Mouse (Mus musculus): Measurements from ENCODE around the gene Qtrt1. TPM values are rescaled to one million over a fixed set of nuclear protein-coding genes. Genes with fewer than 3 reads are reported as not detected.

Qtrt1 gene
- total and polyA plus RNA-seq, 2 experiments from 2014 or later: 38.6 to 46.7 TPM

- Histone ChIP-seq H3K27me3 (ENCODE audit: insufficient read depth, low read length) (no peaks in the 10 kb centered on the region), H3K36me3 (ENCODE audit: insufficient read depth, low read length) (no peaks in the 10 kb centered on the region), H3K4me2 (ENCODE audit: low read depth, low read length) (no peak overlapping the region), H3K4me3 (ENCODE audit: low read length) (no peak overlapping the region), H3K4me1 (ENCODE audit: insufficient read depth, low read length) (no peaks in the 10 kb centered on the region), H3K27ac (no peak overlapping the region), H3K9me3 (ENCODE audit: low read length) (no peaks in the 10 kb centered on the region), H3K9ac (replicated peaks; ENCODE audit: low read length) (no peak overlapping the region)
- WGBS: 96% methylated on average over 6 of the region's 6 CpGs
- ATAC-seq (no peak), DNase-seq (ENCODE audit: low spot score) (no peak)
- TF ChIP-seq CTCF (IDR thresholded peaks at IDR 0.05; ENCODE audit: low read depth): peak; percentile 6; the same call in 1 of the 2 replicates
Measured at GRCm38 (mm10) chr9:21445081-21445744, 33.6 kb downstream of the Qtrt1 start.

- H3K4me1 ChIP-seq (ENCODE audit: insufficient read depth, low read length): no peaks in the 10 kb centered on the region; the same call in 1 of the 2 replicates
- no peak overlapping the region for H3K4me2 ChIP-seq (ENCODE audit: low read depth, low read length)
- H3K36me3 ChIP-seq (ENCODE audit: insufficient read depth, low read length): no peaks in the 10 kb centered on the region
- no peaks in the 10 kb centered on the region for H3K9me3 ChIP-seq (ENCODE audit: low read length)
- TF ChIP-seq CTCF (IDR thresholded peaks at IDR 0.05; ENCODE audit: low read depth): no peak
- no peak for ATAC-seq
- DNase-seq (ENCODE audit: low spot score): no peak
- no peak overlapping the region for H3K4me3 ChIP-seq (ENCODE audit: low read length)
- no peak overlapping the region for H3K27ac ChIP-seq
- H3K27me3 ChIP-seq (ENCODE audit: insufficient read depth, low read length): no peaks in the 10 kb centered on the region
- WGBS: 90% methylated on average over 2 of the region's 2 CpGs
- no peak overlapping the region for H3K9ac ChIP-seq (replicated peaks; ENCODE audit: low read length)
Measured at GRCm38 (mm10) chr9:21447778-21448177, 36.1 kb downstream of the Qtrt1 start.

- H3K4me2 ChIP-seq (ENCODE audit: low read depth, low read length): no peak overlapping the region
- no peaks in the 10 kb centered on the region for H3K27me3 ChIP-seq (ENCODE audit: insufficient read depth, low read length)
- H3K4me3 ChIP-seq (ENCODE audit: low read length): no peak overlapping the region
- no peaks in the 10 kb centered on the region for H3K36me3 ChIP-seq (ENCODE audit: insufficient read depth, low read length)
- H3K9ac ChIP-seq (replicated peaks; ENCODE audit: low read length): no peak overlapping the region
- ATAC-seq: no peak
- no peak for TF ChIP-seq CTCF (IDR thresholded peaks at IDR 0.05; ENCODE audit: low read depth)
- DNase-seq (ENCODE audit: low spot score): no peak
- H3K27ac ChIP-seq: no peak overlapping the region
- 92% methylated on average over 2 of the region's 2 CpGs for WGBS
- no peaks in the 10 kb centered on the region; the same call in 1 of the 2 replicates for H3K4me1 ChIP-seq (ENCODE audit: insufficient read depth, low read length)
- no peaks in the 10 kb centered on the region for H3K9me3 ChIP-seq (ENCODE audit: low read length)
Measured at GRCm38 (mm10) chr9:21449710-21450109, 38.1 kb downstream of the Qtrt1 start.

- H3K4me3 ChIP-seq (ENCODE audit: low read length): no peak overlapping the region
- WGBS: 79% methylated on average over 3 of the region's 3 CpGs
- H3K9me3 ChIP-seq (ENCODE audit: low read length): no peaks in the 10 kb centered on the region
- no peak for TF ChIP-seq CTCF (IDR thresholded peaks at IDR 0.05; ENCODE audit: low read depth)
- no peak for DNase-seq (ENCODE audit: low spot score)
- H3K36me3 ChIP-seq (ENCODE audit: insufficient read depth, low read length): no peaks in the 10 kb centered on the region
- no peak overlapping the region for H3K9ac ChIP-seq (replicated peaks; ENCODE audit: low read length)
- no peak overlapping the region for H3K4me2 ChIP-seq (ENCODE audit: low read depth, low read length)
- no peak overlapping the region for H3K27ac ChIP-seq
- ATAC-seq: no peak
- H3K27me3 ChIP-seq (ENCODE audit: insufficient read depth, low read length): no peaks in the 10 kb centered on the region
- no peaks in the 10 kb centered on the region; the same call in 1 of the 2 replicates for H3K4me1 ChIP-seq (ENCODE audit: insufficient read depth, low read length)
Measured at GRCm38 (mm10) chr9:21450270-21450669, 38.6 kb downstream of the Qtrt1 start.

GRCm38 (mm10) chr9:21451391-21451790 is 39.8 kb downstream of the Qtrt1 start:
- Histone ChIP-seq H3K4me2 (ENCODE audit: low read depth, low read length) (no peak overlapping the region), H3K9me3 (ENCODE audit: low read length) (no peaks in the 10 kb centered on the region), H3K4me3 (ENCODE audit: low read length) (no peak overlapping the region), H3K36me3 (ENCODE audit: insufficient read depth, low read length) (no peaks in the 10 kb centered on the region), H3K9ac (replicated peaks; ENCODE audit: low read length) (no peak overlapping the region), H3K4me1 (ENCODE audit: insufficient read depth, low read length) (no peaks in the 10 kb centered on the region; the same call in 1 of the 2 replicates), H3K27me3 (ENCODE audit: insufficient read depth, low read length) (no peaks in the 10 kb centered on the region), H3K27ac (no peak overlapping the region)
- TF ChIP-seq CTCF (IDR thresholded peaks at IDR 0.05; ENCODE audit: low read depth): no peak
- DNase-seq (ENCODE audit: low spot score): no peak
- ATAC-seq: no peak
- 84% methylated on average over 8 of the region's 8 CpGs for WGBS

- Histone ChIP-seq H3K4me3 (ENCODE audit: low read length) (no peak overlapping the region), H3K27me3 (ENCODE audit: insufficient read depth, low read length) (no peaks in the 10 kb centered on the region), H3K4me2 (ENCODE audit: low read depth, low read length) (no peak overlapping the region), H3K9me3 (ENCODE audit: low read length) (no peaks in the 10 kb centered on the region), H3K27ac (no peak overlapping the region), H3K36me3 (ENCODE audit: insufficient read depth, low read length) (no peaks in the 10 kb centered on the region), H3K9ac (replicated peaks; ENCODE audit: low read length) (no peak overlapping the region), H3K4me1 (ENCODE audit: insufficient read depth, low read length) (no peaks in the 10 kb centered on the region; the same call in 1 of the 2 replicates)
- no peak for DNase-seq (ENCODE audit: low spot score)
- ATAC-seq: no peak
- no peak for TF ChIP-seq CTCF (IDR thresholded peaks at IDR 0.05; ENCODE audit: low read depth)
- 80% methylated on average over 8 of the region's 8 CpGs for WGBS
Measured at GRCm38 (mm10) chr9:21451870-21452269, 40.2 kb downstream of the Qtrt1 start.

GRCm38 (mm10) chr9:21453003-21453402 is 41.4 kb downstream of the Qtrt1 start:
- ATAC-seq (no peak), DNase-seq (ENCODE audit: low spot score) (no peak)
- Histone ChIP-seq H3K36me3 (ENCODE audit: insufficient read depth, low read length) (no peaks in the 10 kb centered on the region), H3K9me3 (ENCODE audit: low read length) (no peaks in the 10 kb centered on the region), H3K4me1 (ENCODE audit: insufficient read depth, low read length) (no peaks in the 10 kb centered on the region; the same call in 1 of the 2 replicates), H3K27ac (no peak overlapping the region; the same call in 1 of the 2 replicates), H3K27me3 (ENCODE audit: insufficient read depth, low read length) (no peaks in the 10 kb centered on the region), H3K4me3 (ENCODE audit: low read length) (no peak overlapping the region), H3K4me2 (ENCODE audit: low read depth, low read length) (no peak overlapping the region), H3K9ac (replicated peaks; ENCODE audit: low read length) (no peak overlapping the region)
- 91% methylated on average over 7 of the region's 7 CpGs for WGBS
- TF ChIP-seq CTCF (IDR thresholded peaks at IDR 0.05; ENCODE audit: low read depth): no peak

All from hindbrain, postnatal 0 days (tissue).